Mouse (Mus musculus) lung, adult 2 months (tissue): ENCODE results near the gene Klhdc7a.

ENCODE experiments used
- CTCF ChIP-seq: fragments of 200-500 bp; IDR thresholded peaks from 2 replicates; pipeline ENCODE4 v1.5.1; 2011; ENCODE audit warnings: mild to moderate bottlenecking, low read length, control low read depth; ENCODE audit not compliant: insufficient read depth
- POLR2A ChIP-seq: fragments of 200-500 bp; IDR thresholded peaks from 2 replicates; pipeline ENCODE4 v1.6.1; 2011; ENCODE audit warnings: low read depth, mild to moderate bottlenecking, control low read depth, low read length, borderline replicate concordance; ENCODE audit errors: extremely low read depth

DNA sequence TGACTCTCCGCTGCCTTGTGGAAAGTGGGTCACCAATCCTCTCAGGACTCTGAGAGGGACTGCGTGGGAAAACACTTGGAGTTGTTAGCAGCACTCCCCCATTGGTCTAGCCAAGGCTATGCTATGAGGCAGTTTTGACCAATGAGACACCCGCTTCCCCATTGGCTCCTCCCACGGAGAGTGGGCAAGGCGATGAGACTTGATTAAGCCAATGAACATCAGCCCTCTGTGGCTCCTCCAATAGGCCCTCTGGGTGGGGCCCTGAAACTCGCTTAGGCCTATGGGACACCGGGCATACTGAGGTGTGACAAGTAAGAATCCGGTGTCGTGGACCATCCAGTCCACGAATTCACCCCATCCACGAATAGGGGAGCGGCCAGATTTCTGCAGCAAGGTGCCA lies 36.3 kb upstream of the Klhdc7a start:
- TF ChIP-seq POLR2A (0 out of 2 replicates have a peak, but pooled peaks have one; percentile 7), CTCF (no peak)
